Mouse (Mus musculus) A20 (cell line): ENCODE results near the gene Man1c1.

Experiments
- DNase-seq: peaks from one replicate; pipeline ENCODE4 v3.0.0-alpha.2; 2011; ENCODE audit warnings: low read depth, low spot score

Man1c1 gene

DNA sequence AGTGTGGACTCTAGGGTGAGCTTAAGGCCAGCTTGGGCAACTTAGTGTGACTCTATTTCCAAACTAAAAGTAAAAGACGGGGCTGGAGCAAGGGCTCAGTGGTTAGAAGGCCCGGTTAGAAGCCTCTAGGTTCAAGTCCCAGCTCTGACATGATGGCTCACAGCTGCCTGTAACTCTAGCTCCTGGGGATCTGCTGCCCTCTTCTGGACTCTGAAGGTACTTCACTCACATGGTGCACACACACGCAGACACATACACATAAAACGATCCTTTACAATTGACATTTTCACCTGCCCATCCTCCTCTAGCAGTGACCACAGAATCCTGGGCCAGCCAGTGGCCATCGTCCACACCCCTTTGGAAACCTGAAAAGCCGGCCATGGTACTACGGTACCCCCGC, 154.2 kb downstream of the Man1c1 start:
- no peak for DNase-seq

DNA sequence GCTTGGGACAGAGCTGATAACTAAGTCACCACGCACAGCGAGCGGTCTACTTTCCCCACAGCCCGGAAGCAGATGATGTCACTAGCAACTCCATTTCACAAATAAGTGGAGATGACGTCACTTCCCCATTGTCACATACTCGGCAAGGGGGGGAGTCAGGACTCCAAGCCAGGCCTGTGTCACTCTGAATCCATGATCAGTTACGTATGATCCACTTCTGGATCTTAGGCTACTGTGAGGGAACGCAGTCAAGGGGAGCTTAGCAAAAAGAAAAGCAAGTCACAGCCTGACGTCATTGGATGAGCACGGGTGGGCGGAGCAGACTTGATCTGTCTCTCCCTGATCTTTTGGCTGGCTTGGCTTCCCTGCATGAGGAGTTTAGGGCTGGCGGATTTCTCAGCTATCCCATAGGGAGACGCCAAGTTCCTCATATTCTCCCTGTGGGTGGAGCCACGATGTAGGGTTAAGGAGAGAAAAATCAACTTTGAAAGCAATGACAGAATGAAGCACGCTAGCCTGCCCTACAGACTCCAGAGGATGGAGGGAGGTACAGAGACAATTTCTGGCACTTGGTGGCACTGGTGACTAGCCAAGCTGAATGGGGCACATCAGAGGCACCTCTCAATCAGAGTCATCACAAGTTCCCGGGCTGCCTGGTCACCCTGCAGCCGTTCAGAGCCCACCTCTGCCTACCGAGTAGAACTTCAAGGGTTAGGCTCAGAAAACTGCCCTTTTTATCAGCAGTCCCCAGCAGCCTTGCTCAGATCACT, 155.7 kb downstream of the Man1c1 start:
- no peak for DNase-seq

DNA sequence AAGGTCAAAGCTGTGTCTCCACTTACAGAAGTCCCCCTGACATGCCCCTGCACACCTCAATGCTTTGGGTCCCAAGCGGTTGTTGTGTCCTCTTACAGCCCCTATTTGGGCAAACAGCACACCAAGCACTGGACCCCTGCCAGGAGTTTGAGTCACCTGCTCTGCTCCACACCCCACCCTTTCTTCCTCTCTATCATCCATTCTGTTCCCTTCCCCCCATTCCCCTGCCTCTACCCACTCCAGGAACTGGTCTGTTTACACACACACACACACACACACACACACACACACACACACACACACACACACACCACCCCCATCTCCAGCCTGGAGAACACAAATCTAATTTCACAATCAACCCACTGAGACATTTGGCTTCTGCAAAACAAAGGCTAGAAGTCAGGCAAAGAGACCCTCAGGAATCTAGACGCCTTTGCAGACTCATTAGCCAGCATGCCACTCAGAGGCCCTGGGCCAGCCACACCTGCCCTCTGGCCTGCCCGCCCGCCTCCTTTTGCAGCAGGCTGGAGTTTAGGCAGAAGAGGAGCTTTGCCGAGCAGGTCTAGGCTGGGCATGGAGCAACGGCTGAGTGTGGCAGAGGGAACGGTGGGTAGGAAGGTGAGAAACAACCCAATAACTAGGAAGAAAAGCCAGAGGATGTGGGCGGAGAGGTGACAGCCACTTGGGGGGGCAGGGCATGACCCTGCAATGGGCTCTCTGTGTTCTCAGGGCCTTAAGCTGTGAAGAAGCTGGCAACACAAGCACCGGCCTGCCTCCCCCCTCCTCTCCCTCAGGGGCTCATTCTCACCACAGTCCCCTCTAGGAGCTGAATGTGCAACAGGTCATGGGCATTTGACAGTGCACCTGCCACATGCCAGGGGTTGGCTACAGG, 157.0 kb downstream of the Man1c1 start:
- no peak for DNase-seq

DNA sequence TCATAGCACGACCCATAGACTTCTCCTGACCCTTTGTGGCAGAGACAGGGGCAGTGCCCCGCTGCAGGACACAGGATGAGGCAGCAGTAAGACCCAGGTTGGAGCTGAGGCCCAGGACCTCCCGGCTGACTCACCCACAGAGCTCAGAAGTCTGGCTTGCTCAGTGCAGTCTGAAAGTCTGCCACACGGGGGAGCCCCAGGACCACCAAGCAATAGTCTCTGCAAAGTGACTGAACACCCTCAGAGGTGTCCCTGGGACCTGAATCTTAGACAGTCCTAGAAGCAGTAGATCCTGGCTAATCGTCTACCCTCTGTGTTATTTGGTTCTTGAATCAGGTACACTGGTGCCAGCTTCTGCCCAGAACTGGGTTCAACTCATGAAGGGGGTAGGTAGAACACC, 160.8 kb downstream of the Man1c1 start:
- DNase-seq, result peak; percentile 83

DNA sequence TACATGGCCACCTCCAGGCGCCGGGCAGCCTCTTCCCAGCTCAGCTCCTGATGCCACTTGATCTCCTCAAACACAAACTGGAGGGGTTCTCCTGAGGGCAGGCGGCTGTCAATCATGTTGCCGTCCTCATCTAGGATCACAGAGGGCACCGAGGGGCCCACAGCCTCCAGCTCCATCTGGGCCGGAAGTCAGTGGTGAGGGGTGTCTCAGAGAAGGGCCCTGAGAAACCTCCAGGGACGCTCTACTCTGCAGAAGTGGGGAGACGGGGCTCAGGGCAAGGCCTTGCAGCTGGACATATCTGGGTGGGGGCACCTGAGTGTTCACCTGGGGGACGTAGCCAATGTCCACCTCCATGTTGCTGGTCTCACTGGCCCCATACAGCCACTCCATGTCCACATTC, 161.4 kb downstream of the Man1c1 start:
- no peak for DNase-seq

DNA sequence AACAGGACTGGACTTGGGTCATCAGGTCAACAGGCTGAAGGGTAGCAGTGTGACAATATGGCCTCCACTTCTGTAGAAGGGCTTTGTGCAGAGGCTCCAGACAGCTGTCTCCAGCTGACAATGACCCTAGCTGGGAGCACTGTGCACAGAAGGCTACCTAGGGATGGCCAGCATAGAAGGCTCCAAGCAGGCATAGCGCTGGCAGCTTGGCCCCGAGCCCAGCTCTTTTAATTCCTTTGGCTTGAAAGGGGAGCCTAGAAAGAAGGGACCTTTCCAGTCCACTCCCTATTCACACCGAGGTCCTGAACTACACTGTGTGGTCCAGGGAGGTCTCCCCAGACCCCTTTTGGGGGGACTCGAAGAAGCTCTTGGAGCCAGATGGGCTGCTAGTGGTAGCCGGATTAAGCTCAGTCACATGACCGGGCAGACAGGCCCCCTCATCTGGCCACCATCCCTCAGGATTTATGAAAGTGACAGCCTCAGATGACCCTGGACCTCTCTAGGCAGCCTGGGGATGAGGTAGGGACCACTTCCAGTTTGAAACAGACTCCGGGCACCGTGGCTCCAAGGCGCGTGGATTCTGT, 165.0 kb downstream of the Man1c1 start:
- no peak for DNase-seq

DNA sequence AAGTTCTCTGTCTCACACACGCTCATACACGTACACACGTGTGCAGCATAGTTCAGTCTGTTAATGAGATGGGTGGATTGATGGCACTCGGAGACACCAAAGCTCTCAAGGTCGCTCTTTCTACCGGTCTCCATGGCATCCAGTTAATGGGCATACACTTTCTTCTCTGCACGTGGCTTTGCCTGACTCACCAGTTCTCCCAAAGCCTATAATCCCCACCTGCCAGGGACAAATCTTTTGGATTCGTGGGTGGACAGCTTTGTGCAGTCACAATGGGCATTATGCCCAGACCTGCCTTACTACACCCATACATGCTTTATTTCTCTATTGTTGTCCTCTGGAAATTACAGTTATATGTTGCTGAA, 168.3 kb downstream of the Man1c1 start:
- peak; percentile 16 for DNase-seq

DNA sequence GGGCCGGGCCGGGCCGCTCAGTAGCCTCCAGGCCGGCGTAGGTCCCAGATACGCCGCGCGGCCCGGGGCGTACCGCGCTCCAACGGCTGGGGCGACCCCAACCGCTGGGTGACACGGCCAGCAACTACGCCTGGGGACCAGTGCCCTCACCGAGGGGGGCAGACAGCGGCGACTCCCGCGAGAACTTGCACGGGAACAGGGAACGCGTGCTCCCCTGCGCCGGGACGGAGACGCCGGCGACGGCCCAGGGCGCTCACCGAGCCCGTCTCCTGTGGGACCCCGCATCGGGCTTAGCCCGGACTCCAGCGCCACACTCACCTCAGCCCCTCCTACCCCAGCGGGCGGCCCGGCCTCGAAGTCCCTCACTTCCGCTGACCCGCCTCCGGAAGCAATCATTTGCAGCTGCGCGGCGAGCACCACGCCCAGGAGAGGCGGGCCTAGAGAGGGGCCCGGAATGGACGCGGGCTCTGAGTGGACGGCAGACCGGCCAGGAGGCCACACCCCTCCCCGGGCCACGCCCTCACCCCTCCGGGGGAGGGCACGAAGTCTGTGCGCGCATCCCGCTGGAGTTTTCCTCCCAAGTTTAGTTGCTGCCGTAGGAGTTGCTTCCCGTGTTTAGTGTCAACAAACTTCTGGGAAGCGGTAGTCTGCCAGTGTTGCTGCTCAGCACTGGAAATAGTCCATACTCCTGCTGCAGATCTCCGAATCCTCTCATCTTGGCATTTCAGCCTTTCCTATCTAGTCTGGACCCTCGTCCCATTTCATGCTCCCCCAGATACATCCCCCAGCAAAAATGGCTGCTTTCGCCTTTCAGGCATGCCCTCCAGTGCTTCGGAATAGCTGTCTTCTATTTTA, 168.9 kb downstream of the Man1c1 start, which contains the start of gene Mtfr1l:
Mtfr1l (minus strand) TSS at position 456 of the 855 bp plus-strand sequence.
- peak; percentile 97 for DNase-seq

DNA sequence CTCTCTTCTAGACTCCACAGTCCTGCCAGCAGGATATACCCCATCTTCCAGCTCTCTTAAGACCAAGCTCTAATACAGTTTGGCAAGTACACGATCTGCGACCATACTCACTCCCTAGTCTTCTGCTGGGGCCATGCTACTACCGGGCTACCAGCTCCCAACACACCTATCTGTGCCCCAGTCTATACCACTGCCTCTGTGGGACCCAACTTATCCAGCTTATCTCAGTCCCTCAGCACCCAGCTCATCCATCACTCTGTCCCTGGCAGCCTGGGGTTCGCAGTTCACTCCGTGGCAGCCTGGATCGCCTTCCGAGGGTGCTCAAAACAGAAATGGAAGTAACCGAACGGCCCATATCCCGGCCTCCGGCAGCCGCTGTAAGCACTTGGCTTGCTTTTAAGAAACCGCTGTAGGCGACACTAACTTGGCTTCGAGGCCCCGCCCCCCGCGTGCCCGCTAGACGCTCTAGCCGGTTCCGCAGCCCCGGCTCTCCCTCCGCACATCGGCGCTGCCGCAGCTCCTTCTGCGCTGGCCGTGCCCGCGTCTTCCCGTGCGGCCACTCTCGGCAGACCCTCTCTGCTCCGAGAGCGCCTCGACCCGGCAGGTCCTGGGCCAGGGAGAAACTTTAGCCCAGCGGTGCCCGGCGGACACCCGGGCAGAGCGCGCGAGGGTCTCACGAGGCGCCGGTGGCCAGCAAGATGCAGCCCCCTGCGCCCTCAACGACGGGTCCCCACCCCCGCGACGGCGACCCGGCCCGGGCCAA, 169.8 kb downstream of the Man1c1 start:
- peak; percentile 82 for DNase-seq

DNA sequence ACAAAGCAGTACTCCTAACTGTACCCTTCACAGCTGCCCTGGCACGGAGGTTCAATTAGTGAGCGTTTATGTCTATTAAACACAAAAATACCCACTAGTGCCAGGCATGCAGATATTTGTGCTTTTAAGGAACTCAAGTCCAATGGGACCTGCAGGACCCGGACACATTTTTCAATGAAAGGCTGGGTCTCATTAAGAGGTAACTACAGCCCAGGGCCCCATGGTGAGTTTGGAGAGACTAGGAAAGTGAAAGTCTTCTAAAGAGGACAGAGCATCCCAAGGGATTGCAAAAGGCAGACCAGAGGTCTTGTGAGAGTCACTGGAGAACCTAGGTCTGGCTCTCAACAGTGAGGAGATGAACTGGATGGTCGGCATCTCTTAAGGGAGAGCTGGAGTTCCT, 170.7 kb downstream of the Man1c1 start:
- DNase-seq, result no peak

DNA sequence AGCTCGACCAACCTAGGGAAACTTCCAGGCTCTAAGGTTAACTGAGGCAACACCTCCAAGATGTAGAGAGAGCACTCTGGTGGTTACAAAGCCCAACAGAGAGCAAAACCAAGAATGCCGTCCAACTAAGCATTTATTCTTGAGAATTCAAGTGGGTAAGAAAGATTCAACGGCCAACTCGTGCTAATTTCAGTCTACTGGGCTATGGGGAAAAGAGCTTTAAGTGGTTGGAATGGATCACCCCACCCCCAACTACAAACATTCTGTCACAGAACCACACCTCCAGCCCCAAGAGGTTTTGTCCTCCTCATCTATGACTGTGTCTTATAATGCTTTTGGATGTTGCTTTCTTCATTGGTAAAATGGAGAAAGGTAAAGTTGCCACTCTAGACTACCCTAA, 171.2 kb downstream of the Man1c1 start:
- DNase-seq, result no peak

DNA sequence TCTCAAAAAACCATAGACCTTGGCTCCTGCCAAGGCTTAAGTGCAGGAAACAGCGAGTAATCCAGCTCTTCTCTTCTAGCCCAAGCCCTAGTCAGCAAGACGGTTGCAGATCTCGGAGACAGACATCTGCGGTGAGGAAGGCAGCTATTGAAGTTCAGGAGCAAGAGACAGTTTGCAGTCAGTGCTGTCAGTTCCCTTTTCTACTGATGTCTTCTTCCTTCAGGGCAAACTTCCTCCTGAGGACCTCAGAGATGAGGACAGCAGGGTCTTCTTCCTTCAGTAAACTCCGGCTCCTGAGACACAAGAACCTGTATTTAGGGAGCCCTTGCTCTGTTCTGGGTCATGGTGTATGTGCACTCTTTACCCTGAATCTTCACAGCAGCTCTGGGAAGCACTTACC, 177.9 kb downstream of the Man1c1 start:
- DNase-seq, result no peak

DNA sequence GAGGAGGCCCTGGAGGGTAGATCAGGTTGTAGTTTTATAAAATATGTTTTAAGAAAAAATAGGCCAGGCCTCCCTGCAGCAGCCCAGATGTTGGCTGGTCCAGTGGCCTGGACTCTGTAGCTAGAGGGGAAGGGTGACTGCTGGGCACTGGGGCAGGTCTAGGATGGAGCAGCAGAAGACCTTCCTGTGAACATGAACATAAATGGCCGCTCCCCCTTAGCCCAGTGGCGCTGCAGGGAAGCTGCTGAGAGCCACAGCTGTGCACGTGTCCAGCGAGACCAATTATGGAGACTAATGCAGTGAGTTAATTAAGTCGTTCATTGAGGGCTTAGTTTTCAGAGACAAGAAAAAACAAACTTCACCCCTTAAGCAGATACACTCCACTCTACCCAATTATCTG, 178.3 kb downstream of the Man1c1 start:
- no peak for DNase-seq

DNA sequence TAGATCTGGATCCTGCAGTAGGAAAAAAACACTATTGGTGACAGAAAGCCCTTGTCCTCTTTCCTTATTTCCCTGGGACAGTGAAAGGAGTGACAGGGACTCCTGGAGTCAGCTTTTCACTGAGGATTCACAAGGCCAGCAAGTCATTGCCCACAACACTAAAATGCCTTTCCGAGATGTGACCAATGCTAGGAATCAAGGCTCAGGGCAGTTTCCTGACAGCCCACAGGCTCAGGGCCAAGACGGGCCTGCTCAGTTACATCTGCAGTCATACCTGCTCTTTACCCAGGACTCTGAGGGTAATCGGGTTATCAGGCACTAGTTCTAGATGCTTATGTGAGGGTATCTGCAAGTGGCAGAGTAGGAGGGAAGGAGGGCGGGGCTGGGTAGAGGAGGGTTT, 180.6 kb downstream of the Man1c1 start:
- no peak for DNase-seq

DNA sequence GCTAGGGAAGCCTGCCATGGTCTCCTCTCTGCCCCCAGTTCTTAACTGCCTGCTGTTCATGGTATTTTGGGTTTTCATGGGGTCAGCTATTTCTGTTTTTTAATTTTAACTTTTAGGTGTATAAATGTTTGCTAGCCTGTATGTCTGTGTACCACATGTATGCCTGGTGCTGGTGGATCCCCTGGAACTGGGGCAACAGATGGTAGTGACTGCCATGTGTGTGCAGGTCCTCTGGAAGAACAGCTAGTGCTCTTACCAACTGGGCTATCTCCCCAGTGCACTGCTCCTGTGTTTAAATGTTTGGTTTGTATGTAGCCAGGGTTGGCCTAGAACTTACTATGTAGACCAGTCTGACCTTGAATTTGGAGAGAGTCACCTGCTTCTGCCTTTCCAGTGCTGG, 184.8 kb downstream of the Man1c1 start:
- no peak for DNase-seq

DNA sequence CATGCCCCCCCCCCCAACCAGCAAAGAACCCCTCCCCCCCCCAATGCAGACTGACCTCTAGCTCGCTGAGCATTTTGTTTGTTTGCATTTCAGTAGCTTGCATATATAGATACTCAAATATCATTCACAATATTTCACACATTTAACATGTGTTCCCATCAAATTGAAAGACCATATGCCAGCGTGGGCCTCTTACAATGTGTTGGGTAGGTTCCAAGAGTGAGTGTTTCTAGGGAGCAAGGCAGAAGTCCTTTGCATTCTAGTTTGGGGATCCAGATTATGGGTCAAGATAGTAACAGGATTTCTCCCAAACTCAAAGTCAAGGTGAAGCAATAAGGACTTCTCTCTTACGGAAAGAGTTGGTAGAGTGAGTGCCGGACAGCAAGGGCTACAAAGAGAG, 185.5 kb downstream of the Man1c1 start:
- no peak for DNase-seq

DNA sequence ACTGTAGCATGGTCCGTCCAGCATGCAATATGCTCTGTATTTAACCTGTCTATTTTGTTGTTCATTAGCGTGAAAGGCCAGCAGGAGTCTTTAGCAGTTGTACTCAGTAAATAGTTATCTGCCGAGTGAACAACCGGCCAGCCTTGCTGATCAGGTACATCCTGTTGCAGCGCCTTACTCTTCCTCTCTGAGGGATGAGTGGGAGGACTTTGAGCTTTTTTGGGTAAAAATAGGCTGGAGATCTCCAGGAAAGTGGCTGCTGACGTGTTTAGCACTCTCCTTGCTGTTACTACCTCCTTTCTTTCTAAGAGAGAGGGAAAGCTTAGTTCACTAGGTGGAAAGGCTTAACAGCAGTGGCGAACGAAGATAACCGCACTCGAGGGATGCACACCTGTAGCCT, 186.4 kb downstream of the Man1c1 start:
- DNase-seq, result no peak

DNA sequence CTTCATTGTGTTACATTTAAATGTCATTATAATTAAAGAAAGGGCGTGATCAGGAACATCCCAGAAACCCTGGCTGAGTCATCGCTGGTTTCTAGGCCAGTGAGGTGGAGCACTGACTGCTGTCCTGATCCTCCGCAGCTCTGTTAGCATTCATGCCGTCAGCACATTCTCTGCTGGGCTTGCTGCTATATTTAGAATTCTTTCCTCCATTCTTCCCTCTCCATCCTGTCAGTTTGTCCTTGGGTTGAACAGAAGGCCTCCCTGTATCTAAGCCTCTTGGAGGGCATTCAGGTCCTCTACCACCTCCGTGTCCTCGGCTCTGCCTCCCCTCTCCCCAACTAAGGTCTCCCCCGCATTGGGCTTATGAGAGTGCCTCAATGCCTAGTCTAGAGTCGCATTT, 187.1 kb downstream of the Man1c1 start:
- no peak for DNase-seq

DNA sequence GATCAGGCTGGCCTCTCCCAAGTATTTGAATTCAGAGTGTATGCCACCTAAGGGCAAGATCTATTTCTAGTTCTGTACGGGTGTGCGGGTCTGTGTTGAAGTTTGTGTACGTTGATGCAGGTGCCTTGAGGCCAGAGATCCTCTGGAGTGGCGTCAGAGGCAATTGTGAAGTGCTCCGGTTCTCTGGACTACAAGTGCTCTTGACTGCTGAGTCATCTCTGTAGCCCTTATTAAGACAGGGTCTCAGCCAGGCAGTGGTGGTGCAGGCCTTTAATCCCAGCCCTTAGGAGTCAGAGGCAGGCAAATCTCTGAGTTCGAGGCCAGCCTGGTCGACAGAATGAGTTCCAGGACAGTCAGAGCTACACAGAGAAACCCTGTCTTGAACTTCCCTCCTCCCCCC, 188.5 kb downstream of the Man1c1 start:
- DNase-seq, result no peak

DNA sequence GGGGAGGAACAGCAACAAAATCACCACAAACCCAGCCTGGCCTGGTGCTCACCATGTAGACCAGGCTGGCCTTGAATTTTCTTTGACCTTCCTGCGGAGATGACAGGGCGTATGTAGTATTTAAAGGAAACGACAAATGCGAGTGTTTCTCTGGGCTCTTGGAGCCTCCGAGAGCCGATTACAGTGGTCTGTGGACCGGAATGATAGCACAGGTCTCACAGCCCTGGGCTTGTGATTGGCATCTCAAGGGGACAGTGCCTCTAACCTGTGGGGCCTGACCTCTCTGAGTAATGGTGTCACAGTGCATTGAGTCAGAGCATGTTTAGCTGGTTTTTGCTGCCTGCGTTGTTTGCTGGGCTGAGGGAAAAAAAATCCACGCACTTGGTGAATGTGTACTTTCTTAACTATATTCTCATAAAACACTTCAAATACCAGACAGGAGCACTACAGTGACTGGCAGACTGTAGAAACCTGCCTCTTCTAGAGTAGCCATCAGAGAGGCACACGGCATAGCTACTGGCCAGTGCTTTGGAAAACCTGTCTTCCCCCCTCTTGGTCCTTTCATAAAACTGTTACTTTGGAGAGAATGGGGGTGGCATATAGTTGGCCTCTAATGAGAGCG, 189.7 kb downstream of the Man1c1 start:
- no peak for DNase-seq
